Mouse (Mus musculus) hindbrain, postnatal 0 days (tissue): Measurements from ENCODE around the gene Cirbp. TPM values are rescaled to one million over a fixed set of nuclear protein-coding genes. Genes with fewer than 3 reads are reported as not detected.
"Not testable (repeated sequence)": the region's sequence is repeated elsewhere in the genome, so short reads cannot be mapped to it uniquely, and the experiment has no call there.

ENCODE experiments used
- ATAC-seq: fragments of 200-750 bp; cut with Nextera tagmentation; 2 replicates; pipeline ENCODE4 v1.8.0; 2017; ENCODE audit warnings: mild to moderate bottlenecking, moderate TSS enrichment, moderate library complexity
- DNase-seq: peaks from one replicate; pipeline ENCODE4 v3.0.0-alpha.2; 2015; ENCODE audit warnings: low spot score
- H3K27ac ChIP-seq: fragments of 300-500 bp; sonication (generic); 2 replicates; pipeline ENCODE4 v1.5.1; 2014; ENCODE audit warnings: mild to moderate bottlenecking
- H3K27me3 ChIP-seq: fragments of 300-500 bp; sonication (generic); 2 replicates; pipeline ENCODE4 v1.6.1; 2014; ENCODE audit warnings: low read length, mixed read lengths; ENCODE audit not compliant: insufficient read depth
- H3K36me3 ChIP-seq: fragments of 300-500 bp; sonication (generic); 2 replicates; pipeline ENCODE4 v1.6.1; 2014; ENCODE audit warnings: low read length, mixed read lengths; ENCODE audit not compliant: insufficient read depth
- H3K4me1 ChIP-seq: fragments of 300-500 bp; sonication (generic); 2 replicates; pipeline ENCODE4 v1.6.1; 2014; ENCODE audit warnings: antibody characterized with exemption, low read length, mixed read lengths; ENCODE audit not compliant: insufficient read depth
- H3K4me2 ChIP-seq: fragments of 300-500 bp; sonication (generic); 2 replicates; pipeline ENCODE4 v1.6.1; 2014; ENCODE audit warnings: low read depth, mild to moderate bottlenecking, low read length, moderate library complexity, mixed read lengths
- H3K4me3 ChIP-seq: fragments of 300-500 bp; sonication (generic); 2 replicates; pipeline ENCODE4 v1.5.1; 2014; ENCODE audit warnings: low read length
- H3K9ac ChIP-seq: fragments of 300-500 bp; sonication (generic); replicated peaks from 2 replicates; pipeline ENCODE4 v1.6.1; 2014; ENCODE audit warnings: mild to moderate bottlenecking, low read length, moderate library complexity, mixed read lengths
- H3K9me3 ChIP-seq: fragments of 300-500 bp; sonication (generic); 2 replicates; pipeline ENCODE4 v1.6.1; 2016; ENCODE audit warnings: low read length, mixed read lengths
- CTCF ChIP-seq: IDR thresholded peaks from 2 replicates; pipeline ENCODE4 v1.5.1; 2016; ENCODE audit warnings: antibody characterized with exemption, control low read depth, low read depth
- WGBS: fragments of 180-500 bp; shearing (Covaris S2); extraction: QIAGEN DNeasy Blood & Tissue Kit; methylation state at CpG from one replicate; pipeline ENCODE4 v1.1.7; 2014; 5-methylcytosine and 5-hydroxymethylcytosine counted together
- polyA plus RNA-seq: library from polyadenylated mRNA; unstranded; fragments of >200 nt; fragmentation: Nextera tagmentation; extraction: Ambion mirVana; gene quantifications from 2 replicates; pipeline ENCODE4 v1.2.1, GENCODE M21; 2015
- total RNA-seq: library from RNA; depleted of rRNA; stranded (reverse); fragments of >200 nt; gene quantifications from 2 replicates; pipeline ENCODE4 v1.2.3, GENCODE M21; 2014; rRNA removed

The Cirbp gene
- total and polyA plus RNA-seq, 2 experiments from 2014 or later = 257 to 730 TPM

GRCm38 (mm10) chr10:80208248-80208647 is 42.5 kb downstream of the Cirbp start:
- Histone ChIP-seq H3K4me2 (no peak overlapping the region), H3K4me1 (no peaks in the 10 kb centered on the region), H3K4me3 (no peak overlapping the region), H3K36me3 (no peaks in the 10 kb centered on the region), H3K27ac (no peak overlapping the region), H3K9ac (no peak overlapping the region), H3K9me3 (no peaks in the 10 kb centered on the region), H3K27me3 (no peaks in the 10 kb centered on the region)
- WGBS = 61% methylated on average over 4 of the region's 4 CpGs
- ATAC-seq = no peak
- DNase-seq = no peak
- no peak for TF ChIP-seq CTCF

- 5% methylated on average over 24 of the region's 24 CpGs for WGBS
- Histone ChIP-seq H3K4me1 (no peaks in the 10 kb centered on the region), H3K36me3 (no peaks in the 10 kb centered on the region), H3K27me3 (no peaks in the 10 kb centered on the region), H3K27ac (peak overlapping the region; percentile 57; the same call in 1 of the 2 replicates), H3K4me3 (no peak overlapping the region), H3K4me2 (peak overlapping the region; percentile 27; the same call in 1 of the 2 replicates), H3K9me3 (no peaks in the 10 kb centered on the region), H3K9ac (peak overlapping the region; percentile 25)
- TF ChIP-seq CTCF = no peak
- peak; percentile 48; the same call in 1 of the 2 replicates for ATAC-seq
- DNase-seq = peak; percentile 75
Measured at GRCm38 (mm10) chr10:80208841-80209371, 43.1 kb downstream of the Cirbp start.

GRCm38 (mm10) chr10:80211547-80212103 is 45.8 kb downstream of the Cirbp start:
- H3K27ac ChIP-seq, H3K4me2 ChIP-seq, H3K9me3 ChIP-seq, DNase-seq, H3K9ac ChIP-seq, H3K4me1 ChIP-seq, H3K36me3 ChIP-seq, ATAC-seq, H3K4me3 ChIP-seq, H3K27me3 ChIP-seq: not testable (repeated sequence)
- WGBS = 67% methylated on average over 7 of the region's 7 CpGs

- no peak overlapping the region for H3K9ac ChIP-seq
- no peak overlapping the region for H3K4me3 ChIP-seq
- no peaks in the 10 kb centered on the region for H3K27me3 ChIP-seq
- H3K4me2 ChIP-seq = no peak overlapping the region
- ATAC-seq (no peak), DNase-seq (no peak)
- no peak for TF ChIP-seq CTCF
- H3K9me3 ChIP-seq = no peaks in the 10 kb centered on the region
- WGBS = 23% methylated on average over 16 of the region's 16 CpGs
- no peak overlapping the region for H3K27ac ChIP-seq
- no peaks in the 10 kb centered on the region for H3K36me3 ChIP-seq
- no peaks in the 10 kb centered on the region for H3K4me1 ChIP-seq
Measured at GRCm38 (mm10) chr10:80215048-80215772, 49.4 kb downstream of the Cirbp start.

- ATAC-seq (no peak), DNase-seq (no peak)
- no peak overlapping the region for H3K27ac ChIP-seq
- no peaks in the 10 kb centered on the region for H3K9me3 ChIP-seq
- no peak overlapping the region for H3K4me3 ChIP-seq
- no peaks in the 10 kb centered on the region for H3K27me3 ChIP-seq
- H3K36me3 ChIP-seq = no peaks in the 10 kb centered on the region
- 33% methylated on average over 8 of the region's 9 CpGs for WGBS
- no peaks in the 10 kb centered on the region for H3K4me1 ChIP-seq
- no peak for TF ChIP-seq CTCF
- H3K4me2 ChIP-seq = no peak overlapping the region
- no peak overlapping the region for H3K9ac ChIP-seq
Measured at GRCm38 (mm10) chr10:80220676-80221075, 54.9 kb downstream of the Cirbp start.

Other genes starting within 250 kb of the Cirbp start
Only the 30 nearest of the 32 such genes appear.
- gene Arid3a, start 238.9 kb upstream of the Cirbp start, total RNA-seq = 9.7 and 10.1 TPM in 2 replicates
- 2.5 and 2.6 TPM in 2 replicates for gene Arid3a, start 238.9 kb upstream of the Cirbp start, polyA plus RNA-seq
- 74.6 and 81.6 TPM in 2 replicates for gene Wdr18, start 205.8 kb upstream of the Cirbp start, total RNA-seq
- 109 TPM in 2 replicates for gene Wdr18, start 205.8 kb upstream of the Cirbp start, polyA plus RNA-seq
- gene Grin3b, start 195.3 kb upstream of the Cirbp start, total RNA-seq = 0.68 and 0.97 TPM in 2 replicates
- 0.20 and 0.51 TPM in 2 replicates for gene Grin3b, start 195.3 kb upstream of the Cirbp start, polyA plus RNA-seq
- 161 and 179 TPM in 2 replicates for gene Tmem259, start 181.7 kb upstream of the Cirbp start, total RNA-seq
- gene Tmem259, start 181.7 kb upstream of the Cirbp start, polyA plus RNA-seq = 25.6 and 27.1 TPM in 2 replicates
- gene Cnn2, start 177.4 kb upstream of the Cirbp start, total RNA-seq = 17.2 and 17.9 TPM in 2 replicates
- 15.0 and 16.4 TPM in 2 replicates for gene Cnn2, start 177.4 kb upstream of the Cirbp start, polyA plus RNA-seq
- 11.6 and 19.1 TPM in 2 replicates for gene Abca7, start 169.5 kb upstream of the Cirbp start, total RNA-seq
- 2.3 and 2.4 TPM in 2 replicates for gene Abca7, start 169.5 kb upstream of the Cirbp start, polyA plus RNA-seq
- 2.9 and 3.3 TPM in 2 replicates for gene Arhgap45, start 149.3 kb upstream of the Cirbp start, total RNA-seq
- 1.7 and 1.8 TPM in 2 replicates for gene Arhgap45, start 149.3 kb upstream of the Cirbp start, polyA plus RNA-seq
- 93.3 and 100 TPM in 2 replicates for gene Polr2e, start 126.2 kb upstream of the Cirbp start, total RNA-seq
- 143 TPM in 2 replicates for gene Polr2e, start 126.2 kb upstream of the Cirbp start, polyA plus RNA-seq
- gene Gpx4, start 118.8 kb upstream of the Cirbp start, total RNA-seq = 373 and 379 TPM in 2 replicates
- gene Gpx4, start 118.8 kb upstream of the Cirbp start, polyA plus RNA-seq = 757 and 762 TPM in 2 replicates
- gene Sbno2, start 60.4 kb upstream of the Cirbp start, total RNA-seq = 22.8 and 23.7 TPM in 2 replicates
- 6.9 and 7.8 TPM in 2 replicates for gene Sbno2, start 60.4 kb upstream of the Cirbp start, polyA plus RNA-seq
- 86.4 and 86.6 TPM in 2 replicates for gene Stk11, start 50.2 kb upstream of the Cirbp start, total RNA-seq
- gene Stk11, start 50.2 kb upstream of the Cirbp start, polyA plus RNA-seq = 13.9 and 15.0 TPM in 2 replicates
- 273 and 303 TPM in 2 replicates for gene Atp5d, start 27.4 kb upstream of the Cirbp start, total RNA-seq
- 733 and 736 TPM in 2 replicates for gene Atp5d, start 27.4 kb upstream of the Cirbp start, polyA plus RNA-seq
- gene Cbarp, start 25.1 kb upstream of the Cirbp start, total RNA-seq = 270 and 288 TPM in 2 replicates
- gene Cbarp, start 25.1 kb upstream of the Cirbp start, polyA plus RNA-seq = 95.5 and 106 TPM in 2 replicates
- 146 and 172 TPM in 2 replicates for gene Midn, start 17.7 kb upstream of the Cirbp start, total RNA-seq
- gene Midn, start 17.7 kb upstream of the Cirbp start, polyA plus RNA-seq = 14.7 and 15.8 TPM in 2 replicates
- gene 1600002K03Rik, start 7.0 kb downstream of the Cirbp start, total RNA-seq = 2.6 and 3.2 TPM in 2 replicates
- 4.3 and 4.4 TPM in 2 replicates for gene 1600002K03Rik, start 7.0 kb downstream of the Cirbp start, polyA plus RNA-seq
- 24.0 and 32.8 TPM in 2 replicates for gene Efna2, start 13.5 kb downstream of the Cirbp start, total RNA-seq
- 23.2 and 23.8 TPM in 2 replicates for gene Efna2, start 13.5 kb downstream of the Cirbp start, polyA plus RNA-seq
- 41.5 and 49.3 TPM in 2 replicates for gene Mum1, start 60.4 kb downstream of the Cirbp start, total RNA-seq
- 45.8 and 45.9 TPM in 2 replicates for gene Mum1, start 60.4 kb downstream of the Cirbp start, polyA plus RNA-seq
- gene Ndufs7, start 83.1 kb downstream of the Cirbp start, total RNA-seq = 246 and 291 TPM in 2 replicates
- gene Ndufs7, start 83.1 kb downstream of the Cirbp start, polyA plus RNA-seq = 410 and 430 TPM in 2 replicates
- gene Gamt, start 95.0 kb downstream of the Cirbp start, total RNA-seq = 40.9 and 44.5 TPM in 2 replicates
- 32.4 and 35.9 TPM in 2 replicates for gene Gamt, start 95.0 kb downstream of the Cirbp start, polyA plus RNA-seq
- 79.1 and 104 TPM in 2 replicates for gene Dazap1, start 95.5 kb downstream of the Cirbp start, total RNA-seq
- gene Dazap1, start 95.5 kb downstream of the Cirbp start, polyA plus RNA-seq = 38.5 and 39.4 TPM in 2 replicates
- 1,031 and 1,483 TPM in 2 replicates for gene Rps15, start 126.5 kb downstream of the Cirbp start, total RNA-seq
- gene Rps15, start 126.5 kb downstream of the Cirbp start, polyA plus RNA-seq = 676 and 682 TPM in 2 replicates
- 358 and 374 TPM in 2 replicates for gene Apc2, start 130.0 kb downstream of the Cirbp start, total RNA-seq
- gene Apc2, start 130.0 kb downstream of the Cirbp start, polyA plus RNA-seq = 81.3 and 97.6 TPM in 2 replicates
- gene 2310011J03Rik, start 154.6 kb downstream of the Cirbp start, total RNA-seq = 28.9 and 36.0 TPM in 2 replicates
- gene 2310011J03Rik, start 154.6 kb downstream of the Cirbp start, polyA plus RNA-seq = 35.7 and 38.4 TPM in 2 replicates
- gene Pcsk4, start 163.5 kb downstream of the Cirbp start, total RNA-seq = 3.8 and 6.7 TPM in 2 replicates
- 11.0 and 11.8 TPM in 2 replicates for gene Pcsk4, start 163.5 kb downstream of the Cirbp start, polyA plus RNA-seq
- gene Reep6, start 164.0 kb downstream of the Cirbp start, total RNA-seq = 3.7 TPM in 2 replicates
- 5.2 and 5.5 TPM in 2 replicates for gene Reep6, start 164.0 kb downstream of the Cirbp start, polyA plus RNA-seq
- gene Adamtsl5, start 182.4 kb downstream of the Cirbp start, total RNA-seq = 0.18 and 1.0 TPM in 2 replicates
- gene Adamtsl5, start 182.4 kb downstream of the Cirbp start, polyA plus RNA-seq = 0.91 and 1.2 TPM in 2 replicates
- gene Plk5, start 190.5 kb downstream of the Cirbp start, total RNA-seq = 15.7 and 18.3 TPM in 2 replicates
- gene Plk5, start 190.5 kb downstream of the Cirbp start, polyA plus RNA-seq = 8.9 and 9.3 TPM in 2 replicates
- gene Mex3d, start 221.7 kb downstream of the Cirbp start, total RNA-seq = 129 and 145 TPM in 2 replicates
- 11.6 and 14.2 TPM in 2 replicates for gene Mex3d, start 221.7 kb downstream of the Cirbp start, polyA plus RNA-seq
- 48.2 and 50.4 TPM in 2 replicates for gene Mbd3, start 233.6 kb downstream of the Cirbp start, total RNA-seq
- gene Mbd3, start 233.6 kb downstream of the Cirbp start, polyA plus RNA-seq = 166 and 175 TPM in 2 replicates
- gene Uqcr11, start 240.8 kb downstream of the Cirbp start, total RNA-seq = 369 and 391 TPM in 2 replicates
- gene Uqcr11, start 240.8 kb downstream of the Cirbp start, polyA plus RNA-seq = 897 and 981 TPM in 2 replicates